Mouse (Mus musculus) spleen, adult 2 months (tissue): ENCODE measurements around the gene Adamts9. TPM values are rescaled to one million over a fixed set of nuclear protein-coding genes. Genes with fewer than 3 reads are reported as not detected.

Experiments used
- DNase-seq, 2 experiments: peaks; one replicate each; pipeline versions ENCODE4 v3.0.0 to v3.0.0-alpha.2; 2012 to 2021; ENCODE audit warnings: low spot score in 2 of 2, low read depth in 1 of 2
- H3K27ac ChIP-seq: fragments of 200-500 bp; 2 replicates; pipeline ENCODE4 v1.5.1; 2012; ENCODE audit warnings: low read length, inconsistent platforms; ENCODE audit not compliant: insufficient read depth
- H3K27me3 ChIP-seq: fragments of 200-500 bp; 2 replicates; pipeline ENCODE4 v1.6.1; 2012; ENCODE audit warnings: mild to moderate bottlenecking, moderate library complexity, low read length, inconsistent platforms; ENCODE audit not compliant: control insufficient read depth, insufficient read depth
- H3K36me3 ChIP-seq: fragments of 200-500 bp; 2 replicates; pipeline ENCODE4 v1.6.1; 2012; ENCODE audit warnings: mild to moderate bottlenecking, low read length, inconsistent platforms; ENCODE audit not compliant: control insufficient read depth, insufficient read depth
- H3K4me1 ChIP-seq: fragments of 200-500 bp; 2 replicates; pipeline ENCODE4 v1.6.1; 2011; ENCODE audit warnings: inconsistent platforms; ENCODE audit not compliant: control insufficient read depth, insufficient read depth, insufficient read length
- H3K4me3 ChIP-seq: fragments of 200-500 bp; 2 replicates; pipeline ENCODE4 v1.5.1; 2011; ENCODE audit warnings: mild to moderate bottlenecking, inconsistent platforms; ENCODE audit not compliant: insufficient read depth, insufficient read length; ENCODE audit errors: extremely low read depth
- CTCF ChIP-seq: fragments of 200-500 bp; IDR thresholded peaks from 2 replicates; pipeline ENCODE4 v1.5.1; 2011; ENCODE audit warnings: mild to moderate bottlenecking, inconsistent platforms; ENCODE audit not compliant: insufficient read depth, insufficient read length, insufficient replicate concordance; ENCODE audit errors: extremely low read depth
- POLR2A ChIP-seq: fragments of 200-500 bp; IDR thresholded peaks from 2 replicates; pipeline ENCODE4 v1.6.1; 2011; ENCODE audit warnings: low read depth, low read length, inconsistent platforms
- WGBS: fragments of 180-500 bp; shearing (Covaris S2); methylation state at CpG from one replicate; pipeline ENCODE4 v1.1.7; 2018; 5-methylcytosine and 5-hydroxymethylcytosine counted together
- polyA plus RNA-seq: library from polyadenylated mRNA; depleted of rRNA; stranded (reverse); fragments of >200 nt; gene quantifications from 2 replicates; pipeline ENCODE4 v1.2.3, GENCODE M21; 2012

The Adamts9 gene
- polyA plus RNA-seq, 1 experiment = 1.5 TPM

GRCm38 (mm10) chr6:92904037-92904436 lies 39.3 kb downstream of the Adamts9 start:
- TF ChIP-seq POLR2A = no peak
- TF ChIP-seq CTCF = no peak
- no peaks in the 10 kb centered on the region for H3K36me3 ChIP-seq
- WGBS = 69% methylated on average over 1 of the region's 1 CpGs

GRCm38 (mm10) chr6:92891535-92891934 lies 51.8 kb downstream of the Adamts9 start:
- Histone ChIP-seq H3K4me3 (no peak overlapping the region), H3K36me3 (no peaks in the 10 kb centered on the region), H3K4me1 (no peaks in the 10 kb centered on the region), H3K27ac (no peak overlapping the region), H3K27me3 (no peaks in the 10 kb centered on the region)
- TF ChIP-seq POLR2A (no peak), CTCF (no peak)
- 82% methylated on average over 1 of the region's 1 CpGs for WGBS
- DNase-seq = no peak

More at GRCm38 (mm10) chr6:92904037-92904436, 39.3 kb downstream of the Adamts9 start:
- no peak overlapping the region for H3K4me3 ChIP-seq
- H3K4me1 ChIP-seq = no peaks in the 10 kb centered on the region
- no peaks in the 10 kb centered on the region for H3K27me3 ChIP-seq
- no peak overlapping the region for H3K27ac ChIP-seq
- no peak for DNase-seq

DNA sequence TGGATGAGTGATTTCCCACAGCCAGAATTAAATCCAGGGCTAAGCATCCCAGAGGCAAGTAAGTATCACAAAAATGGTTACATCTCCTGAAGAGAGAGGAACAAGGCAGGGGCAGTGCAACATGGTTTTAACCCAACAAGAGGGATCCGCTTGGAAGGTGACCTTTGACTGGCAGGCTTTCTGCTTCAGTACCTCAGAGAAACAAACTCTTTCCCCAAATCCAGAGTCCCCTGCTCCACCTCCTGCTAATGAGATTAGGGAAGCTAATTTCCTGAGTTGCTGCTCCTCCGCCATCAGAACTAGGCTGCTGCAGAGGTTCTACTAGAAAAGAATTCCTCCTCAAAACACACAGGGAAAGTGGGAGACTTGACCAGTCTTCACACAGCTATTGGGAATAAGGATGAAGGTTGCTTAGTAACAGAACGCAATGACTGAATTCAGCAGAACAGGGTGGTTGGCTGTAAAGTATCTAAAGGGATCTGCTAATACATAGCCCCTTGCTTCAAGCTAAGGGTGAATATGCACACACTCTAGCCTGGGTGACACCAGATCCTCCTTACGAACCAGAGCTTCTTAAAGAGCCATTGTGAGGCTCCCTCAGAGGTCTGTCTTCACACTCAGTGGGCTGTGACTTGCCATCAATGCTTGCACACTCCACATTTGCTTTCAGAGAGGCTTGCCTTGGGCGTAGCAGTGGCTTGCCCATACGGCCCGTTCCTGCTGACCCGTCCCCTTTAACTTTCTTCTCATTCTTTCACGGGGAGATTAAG lies 60.0 kb downstream of the Adamts9 start:
- Histone ChIP-seq H3K4me1 (no peaks in the 10 kb centered on the region), H3K4me3 (no peak overlapping the region), H3K36me3 (no peaks in the 10 kb centered on the region), H3K27me3 (no peaks in the 10 kb centered on the region), H3K27ac (peak overlapping the region; percentile 23; the same call in 1 of the 2 replicates)
- 88% methylated on average over 9 of the region's 9 CpGs for WGBS
- DNase-seq = no peak
- TF ChIP-seq CTCF (no peak), POLR2A (no peak)

- H3K36me3 ChIP-seq = no peaks in the 10 kb centered on the region
- no peaks in the 10 kb centered on the region for H3K27me3 ChIP-seq
- TF ChIP-seq CTCF = no peak
- no peak for TF ChIP-seq POLR2A
- WGBS = 61% methylated on average over 5 of the region's 5 CpGs
- H3K4me3 ChIP-seq = no peak overlapping the region
- no peak overlapping the region for H3K27ac ChIP-seq
- no peaks in the 10 kb centered on the region for H3K4me1 ChIP-seq
- DNase-seq = no peak
These were observed 60.8 kb downstream of the Adamts9 start for GRCm38 (mm10) chr6:92882446-92882845.

DNA sequence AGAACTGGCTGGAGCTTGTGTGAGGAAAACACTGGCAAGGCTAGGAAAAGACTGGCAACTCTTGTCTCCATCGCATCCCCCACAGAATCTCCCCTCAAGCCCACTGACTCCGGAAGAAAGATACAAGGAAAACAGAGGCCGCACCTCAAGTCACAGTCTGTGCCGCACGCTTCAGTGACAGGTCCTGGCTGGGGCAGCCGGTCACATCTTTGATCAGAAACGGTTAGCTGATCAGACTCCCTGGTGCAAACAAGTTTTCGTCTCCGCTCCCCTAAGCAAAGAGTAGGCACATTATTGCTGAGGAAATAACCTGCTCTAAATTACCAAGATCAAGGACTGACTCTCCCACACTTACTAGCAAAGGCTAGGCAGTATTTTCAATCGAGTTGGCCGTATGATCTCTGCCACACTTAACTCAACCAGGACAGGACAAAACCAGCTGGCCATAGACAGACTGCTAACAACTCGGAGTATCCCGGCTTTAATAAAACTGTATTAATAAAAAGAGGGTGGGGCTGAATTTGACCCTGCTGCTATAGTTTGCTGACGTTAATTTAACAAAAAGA lies 63.5 kb downstream of the Adamts9 start:
- Histone ChIP-seq H3K36me3 (no peaks in the 10 kb centered on the region), H3K27ac (no peak overlapping the region), H3K4me3 (no peak overlapping the region), H3K4me1 (no peaks in the 10 kb centered on the region), H3K27me3 (no peaks in the 10 kb centered on the region)
- DNase-seq = no peak
- 91% methylated on average over 14 of the region's 14 CpGs for WGBS
- no peak for TF ChIP-seq CTCF
- TF ChIP-seq POLR2A = no peak

DNA sequence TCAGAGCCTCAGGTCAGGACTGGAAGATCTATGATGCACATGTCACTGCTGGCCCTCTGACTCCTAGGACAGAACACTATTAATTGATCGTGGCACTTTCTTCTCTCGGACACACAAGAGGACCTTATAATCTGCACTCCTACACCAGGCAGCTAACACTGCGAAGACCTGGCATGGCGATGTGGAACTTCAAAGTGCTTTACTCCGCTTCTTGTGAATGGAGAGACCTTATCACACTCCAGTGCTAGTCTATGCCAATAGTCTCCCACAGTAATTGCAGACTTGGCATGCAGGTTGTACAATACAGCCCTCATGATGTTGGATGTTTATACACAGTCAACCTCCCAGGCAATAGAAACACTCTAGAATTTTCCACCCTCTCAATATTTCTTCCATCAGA lies 64.5 kb downstream of the Adamts9 start:
- H3K4me3 ChIP-seq = no peak overlapping the region
- H3K27me3 ChIP-seq = no peaks in the 10 kb centered on the region
- no peaks in the 10 kb centered on the region for H3K4me1 ChIP-seq
- H3K27ac ChIP-seq = no peak overlapping the region
- TF ChIP-seq CTCF = no peak
- TF ChIP-seq POLR2A = no peak
- no peak for DNase-seq
- WGBS = 89% methylated on average over 5 of the region's 5 CpGs
- no peaks in the 10 kb centered on the region for H3K36me3 ChIP-seq

DNA sequence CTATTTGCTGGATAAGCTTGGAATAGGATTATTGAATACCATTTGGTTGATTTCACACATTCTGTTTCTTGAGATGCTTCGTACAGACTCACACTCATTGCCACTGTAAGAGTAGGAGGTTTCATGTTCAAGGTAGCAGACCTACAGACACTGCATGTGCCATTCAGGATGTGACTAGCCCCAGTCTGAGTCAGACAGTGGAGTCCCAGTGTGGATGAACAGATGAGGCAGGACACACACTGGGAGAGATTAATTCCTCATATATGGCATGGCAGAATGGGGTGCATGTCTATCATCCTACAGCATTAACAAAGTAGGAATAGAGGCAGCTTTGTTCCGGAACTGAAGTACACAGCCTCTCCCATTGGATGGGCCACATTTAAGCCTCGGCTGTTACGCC lies 66.1 kb downstream of the Adamts9 start:
- Histone ChIP-seq H3K4me1 (no peaks in the 10 kb centered on the region), H3K4me3 (no peak overlapping the region), H3K36me3 (no peaks in the 10 kb centered on the region), H3K27me3 (no peaks in the 10 kb centered on the region), H3K27ac (no peak overlapping the region)
- TF ChIP-seq POLR2A = no peak
- TF ChIP-seq CTCF = no peak
- no peak for DNase-seq
- WGBS = 88% methylated on average over 4 of the region's 4 CpGs
